Mouse (Mus musculus): ENCODE data around the gene Nrros. TPM values are rescaled to one million over a fixed set of nuclear protein-coding genes. Genes with fewer than 3 reads are reported as not detected.

Nrros gene
- polyA plus RNA-seq, 1 experiment from 2014 or later = 18.1 TPM

DNA sequence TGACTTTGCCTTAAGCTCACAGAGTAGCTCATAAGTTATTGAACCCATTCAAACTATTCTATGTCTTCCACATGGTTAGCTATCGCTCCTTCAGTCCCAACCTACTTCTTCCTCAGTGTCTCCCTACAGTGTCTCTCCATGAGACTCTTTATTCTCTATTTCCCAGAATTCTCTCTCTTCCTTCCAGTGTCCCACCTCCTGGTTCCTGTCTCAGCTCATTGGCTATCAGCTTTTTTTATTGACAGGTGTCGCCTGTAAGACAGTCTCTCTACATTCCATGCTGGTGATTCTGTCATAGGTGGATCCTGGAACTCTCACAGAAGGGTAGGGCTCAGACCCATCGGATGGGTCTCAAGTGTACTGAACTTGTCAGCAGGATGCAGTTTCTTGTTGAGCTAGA, 40.0 kb downstream of the Nrros start:
- WGBS = 92% methylated on average over 3 of the region's 3 CpGs
- H3K4me1 ChIP-seq (ENCODE audit: insufficient read depth, low read length) = no peaks in the 10 kb centered on the region
- no peaks in the 10 kb centered on the region for H3K9me3 ChIP-seq (ENCODE audit: low read length)
- no peak overlapping the region for H3K4me2 ChIP-seq (replicated peaks; ENCODE audit: low read depth, low read length)
- H3K9ac ChIP-seq (replicated peaks; ENCODE audit: low read length) = no peak overlapping the region
- ATAC-seq (ENCODE audit: low FRiP score, low TSS enrichment) = no peak
- H3K27ac ChIP-seq (ENCODE audit: low read length) = 0 out of 2 replicates have a peak overlapping the region, but pooled peaks have one; percentile 67
- H3K27me3 ChIP-seq (ENCODE audit: insufficient read depth, low read length) = no peaks in the 10 kb centered on the region
- no peak overlapping the region for H3K4me3 ChIP-seq (ENCODE audit: low read length)
- no peaks in the 10 kb centered on the region for H3K36me3 ChIP-seq (ENCODE audit: insufficient read depth, low read length)

DNA sequence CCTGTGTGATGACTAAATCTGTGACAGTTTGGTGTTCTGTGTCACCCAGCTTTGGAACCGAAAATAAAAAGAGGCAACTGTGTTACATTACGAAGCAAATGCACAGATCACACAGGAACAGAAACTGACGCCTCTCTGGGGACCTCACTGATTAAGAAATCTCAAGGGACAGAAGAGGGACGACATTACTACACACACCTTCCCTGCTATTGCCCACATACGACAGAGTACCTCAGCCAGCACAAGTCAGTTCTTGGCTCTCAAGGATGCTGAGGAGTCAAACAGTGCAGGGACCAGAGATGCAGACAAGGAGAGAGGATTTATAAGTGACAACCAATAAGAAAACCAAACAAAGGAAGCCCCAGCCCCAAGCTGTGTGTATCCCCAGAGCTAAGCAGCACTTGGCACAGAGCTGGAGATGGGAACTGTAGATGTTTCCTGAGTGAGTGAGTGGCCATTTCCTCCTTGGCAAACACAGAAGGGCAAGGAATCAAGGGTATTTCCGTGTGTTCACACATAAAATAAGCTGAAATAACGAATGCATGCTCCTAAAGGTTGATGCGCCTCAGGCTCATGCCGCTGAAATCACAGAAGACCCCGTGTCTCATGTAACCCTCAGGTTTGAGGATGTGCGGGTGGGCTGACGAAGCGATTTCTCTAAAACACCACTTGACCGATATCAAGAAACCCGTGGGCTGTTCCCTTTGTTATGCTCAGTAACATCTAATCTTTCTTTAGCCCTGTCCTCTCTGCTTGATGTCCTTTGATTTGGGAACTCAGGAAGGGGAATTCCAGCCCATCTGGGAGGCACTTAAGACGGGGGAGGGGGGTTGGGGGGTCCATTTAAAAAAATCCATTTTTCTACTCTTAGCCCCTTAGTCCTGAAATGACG, 40.7 kb downstream of the Nrros start:
- H3K9ac ChIP-seq (replicated peaks; ENCODE audit: low read length) = no peak overlapping the region
- no peaks in the 10 kb centered on the region for H3K9me3 ChIP-seq (ENCODE audit: low read length)
- no peaks in the 10 kb centered on the region for H3K36me3 ChIP-seq (ENCODE audit: insufficient read depth, low read length)
- H3K27ac ChIP-seq (ENCODE audit: low read length) = peak overlapping the region; percentile 67; the same call in 1 of the 2 replicates
- no peaks in the 10 kb centered on the region for H3K4me1 ChIP-seq (ENCODE audit: insufficient read depth, low read length)
- 0 out of 2 replicates have a peak overlapping the region, but pooled peaks have one; percentile 6 for H3K4me2 ChIP-seq (replicated peaks; ENCODE audit: low read depth, low read length)
- H3K27me3 ChIP-seq (ENCODE audit: insufficient read depth, low read length) = no peaks in the 10 kb centered on the region
- peak; percentile 9; the same call in 1 of the 2 replicates for ATAC-seq (ENCODE audit: low FRiP score, low TSS enrichment)
- WGBS = 57% methylated on average over 17 of the region's 17 CpGs
- H3K4me3 ChIP-seq (ENCODE audit: low read length) = no peak overlapping the region

DNA sequence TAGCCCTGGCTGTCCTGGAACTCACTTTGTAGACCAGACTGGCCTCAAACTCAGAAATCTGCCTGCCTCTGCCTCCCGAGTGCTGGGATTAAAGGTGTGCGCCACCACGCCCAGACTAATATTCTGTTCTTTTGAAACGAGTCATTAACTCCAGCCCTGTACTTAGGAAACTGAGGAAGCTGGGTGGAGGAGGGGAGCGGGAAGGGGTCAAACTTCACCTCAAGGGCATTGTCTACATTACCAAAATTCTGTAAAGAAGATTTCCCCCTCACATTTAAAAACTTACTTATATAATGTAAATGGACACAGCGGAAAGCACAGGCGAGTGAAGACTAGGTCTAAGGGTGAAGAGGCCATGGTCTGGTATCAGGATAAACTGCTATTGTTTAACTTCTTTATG, 41.4 kb downstream of the Nrros start:
- 84% methylated on average over 7 of the region's 7 CpGs for WGBS
- ATAC-seq (ENCODE audit: low FRiP score, low TSS enrichment) = no peak
- Histone ChIP-seq H3K27me3 (ENCODE audit: insufficient read depth, low read length) (no peaks in the 10 kb centered on the region), H3K4me3 (ENCODE audit: low read length) (no peak overlapping the region), H3K27ac (ENCODE audit: low read length) (peak overlapping the region; percentile 67; the same call in 1 of the 2 replicates), H3K4me1 (ENCODE audit: insufficient read depth, low read length) (no peaks in the 10 kb centered on the region), H3K4me2 (replicated peaks; ENCODE audit: low read depth, low read length) (no peak overlapping the region), H3K9ac (replicated peaks; ENCODE audit: low read length) (no peak overlapping the region), H3K9me3 (ENCODE audit: low read length) (no peaks in the 10 kb centered on the region), H3K36me3 (ENCODE audit: insufficient read depth, low read length) (no peaks in the 10 kb centered on the region)

DNA sequence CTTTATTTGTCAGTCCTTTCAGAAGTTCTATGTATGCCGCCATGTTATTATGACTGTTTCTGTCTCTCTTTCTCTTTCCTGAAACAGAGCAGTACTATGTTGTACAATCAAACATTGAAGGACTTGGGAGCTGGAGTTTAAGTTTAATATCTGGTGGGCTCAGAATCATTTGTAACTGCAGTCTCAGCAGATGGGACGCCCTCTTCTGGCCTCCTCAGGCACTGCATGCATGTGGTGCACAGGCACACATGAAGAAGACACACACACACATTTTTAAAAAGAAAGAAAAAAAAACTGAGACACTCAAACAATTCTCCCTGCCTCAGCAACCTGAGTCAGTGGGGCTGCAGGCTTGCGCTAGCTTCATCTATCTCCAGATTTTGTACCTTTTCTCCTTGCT, 44.9 kb downstream of the Nrros start:
- WGBS = 81% methylated on average over 3 of the region's 3 CpGs
- H3K27me3 ChIP-seq (ENCODE audit: insufficient read depth, low read length) = no peaks in the 10 kb centered on the region
- no peak overlapping the region for H3K9ac ChIP-seq (replicated peaks; ENCODE audit: low read length)
- H3K27ac ChIP-seq (ENCODE audit: low read length) = no peak overlapping the region
- no peak overlapping the region for H3K4me3 ChIP-seq (ENCODE audit: low read length)
- H3K4me1 ChIP-seq (ENCODE audit: insufficient read depth, low read length) = no peaks in the 10 kb centered on the region
- no peaks in the 10 kb centered on the region for H3K36me3 ChIP-seq (ENCODE audit: insufficient read depth, low read length)
- H3K4me2 ChIP-seq (replicated peaks; ENCODE audit: low read depth, low read length) = no peak overlapping the region
- ATAC-seq (ENCODE audit: low FRiP score, low TSS enrichment) = no peak
- H3K9me3 ChIP-seq (ENCODE audit: low read length) = no peaks in the 10 kb centered on the region

DNA sequence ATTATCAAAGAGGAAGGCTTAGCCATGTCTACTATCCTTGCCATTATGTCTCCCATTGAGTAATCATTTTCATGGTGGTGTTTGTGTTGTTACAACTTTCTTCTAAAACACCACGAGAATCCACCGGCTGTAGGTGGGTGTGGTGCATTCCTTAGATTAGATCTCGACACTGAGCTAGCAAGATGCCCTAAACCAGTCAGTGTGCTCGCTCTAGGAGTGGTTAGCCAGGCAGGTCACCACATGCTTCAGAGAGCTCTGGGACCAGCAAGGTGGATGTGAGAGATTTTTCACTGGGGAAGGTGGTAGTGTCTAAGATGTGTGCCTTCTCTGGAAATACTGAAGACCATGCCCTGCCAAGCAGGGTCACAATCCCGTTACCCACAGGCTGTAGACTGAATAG, 49.2 kb downstream of the Nrros start:
- H3K4me2 ChIP-seq (replicated peaks; ENCODE audit: low read depth, low read length) = no peak overlapping the region
- no peak for ATAC-seq (ENCODE audit: low FRiP score, low TSS enrichment)
- no peak overlapping the region for H3K4me3 ChIP-seq (ENCODE audit: low read length)
- H3K27ac ChIP-seq (ENCODE audit: low read length) = no peak overlapping the region
- H3K9me3 ChIP-seq (ENCODE audit: low read length) = no peaks in the 10 kb centered on the region
- no peaks in the 10 kb centered on the region for H3K4me1 ChIP-seq (ENCODE audit: insufficient read depth, low read length)
- 42% methylated on average over 5 of the region's 5 CpGs for WGBS
- H3K27me3 ChIP-seq (ENCODE audit: insufficient read depth, low read length) = no peaks in the 10 kb centered on the region
- H3K36me3 ChIP-seq (ENCODE audit: insufficient read depth, low read length) = no peaks in the 10 kb centered on the region
- no peak overlapping the region for H3K9ac ChIP-seq (replicated peaks; ENCODE audit: low read length)

DNA sequence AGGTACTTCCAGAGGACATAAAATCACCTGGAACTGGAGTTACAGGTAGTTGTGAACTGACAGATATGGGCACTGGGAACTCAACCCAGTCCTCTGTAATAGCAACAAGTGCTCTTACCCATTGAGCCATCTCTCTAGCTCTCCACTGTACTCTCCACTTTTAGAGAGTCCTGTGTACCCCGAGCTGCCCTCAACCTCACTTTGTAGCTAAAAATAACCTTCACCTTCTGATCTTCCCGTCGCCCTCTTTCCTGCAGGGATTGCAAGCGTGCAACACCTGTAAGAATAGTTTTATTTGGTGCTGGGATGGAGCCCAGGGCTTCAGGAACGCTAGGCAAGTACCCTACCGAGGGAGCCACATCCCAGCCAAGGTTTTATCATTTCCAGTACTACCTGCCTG, 49.6 kb downstream of the Nrros start:
- Histone ChIP-seq H3K27me3 (ENCODE audit: insufficient read depth, low read length) (no peaks in the 10 kb centered on the region), H3K4me3 (ENCODE audit: low read length) (no peak overlapping the region), H3K4me2 (replicated peaks; ENCODE audit: low read depth, low read length) (no peak overlapping the region), H3K9ac (replicated peaks; ENCODE audit: low read length) (no peak overlapping the region), H3K4me1 (ENCODE audit: insufficient read depth, low read length) (no peaks in the 10 kb centered on the region), H3K9me3 (ENCODE audit: low read length) (no peaks in the 10 kb centered on the region), H3K27ac (ENCODE audit: low read length) (no peak overlapping the region), H3K36me3 (ENCODE audit: insufficient read depth, low read length) (no peaks in the 10 kb centered on the region)
- 54% methylated on average over 6 of the region's 6 CpGs for WGBS
- no peak for ATAC-seq (ENCODE audit: low FRiP score, low TSS enrichment)

DNA sequence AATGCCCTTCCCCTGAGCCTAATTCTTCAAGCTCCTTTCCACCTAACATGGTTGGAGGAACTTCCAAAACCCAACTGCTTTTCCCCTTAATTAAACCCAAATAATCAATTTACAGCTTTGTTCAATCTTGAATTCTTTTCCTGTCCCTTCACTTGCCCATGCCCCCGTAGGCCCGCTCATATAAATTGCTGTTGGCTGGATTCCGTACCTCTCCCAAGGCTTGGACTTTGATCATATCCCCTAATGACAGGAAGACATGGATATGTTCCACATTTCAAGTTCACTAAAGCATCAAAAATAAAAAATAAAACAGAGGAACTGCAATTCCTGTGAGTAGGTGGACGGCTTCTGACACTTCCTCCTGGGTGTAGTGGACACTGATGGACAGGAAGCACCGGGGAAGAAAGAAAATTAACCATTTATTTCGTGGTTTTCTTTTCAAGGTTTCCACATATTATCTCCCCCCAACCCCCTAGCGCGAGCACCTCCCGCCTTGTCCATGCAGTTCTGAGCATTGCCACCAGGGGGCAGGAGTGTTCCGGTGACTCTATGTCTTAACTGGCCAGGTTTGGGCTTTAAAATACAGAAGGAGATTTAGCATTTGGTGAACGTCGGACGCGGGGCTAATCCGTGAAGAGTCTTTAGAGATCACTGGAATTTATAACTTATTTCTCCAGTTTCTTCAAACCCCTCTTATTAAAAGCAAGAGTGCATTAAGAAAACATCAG, 50.3 kb downstream of the Nrros start:
- Histone ChIP-seq H3K4me2 (replicated peaks; ENCODE audit: low read depth, low read length) (peak overlapping the region; percentile 28; the same call in 1 of the 2 replicates), H3K36me3 (ENCODE audit: insufficient read depth, low read length) (0 out of 2 replicates have a peak, but pooled peaks cover 4% of the 10 kb centered on the region), H3K9me3 (ENCODE audit: low read length) (no peaks in the 10 kb centered on the region), H3K9ac (replicated peaks; ENCODE audit: low read length) (no peak overlapping the region), H3K4me1 (ENCODE audit: insufficient read depth, low read length) (no peaks in the 10 kb centered on the region), H3K27me3 (ENCODE audit: insufficient read depth, low read length) (no peaks in the 10 kb centered on the region), H3K27ac (ENCODE audit: low read length) (no peak overlapping the region; the same call in 1 of the 2 replicates), H3K4me3 (ENCODE audit: low read length) (no peak overlapping the region)
- peak; percentile 16 for ATAC-seq (ENCODE audit: low FRiP score, low TSS enrichment)
- WGBS = 14% methylated on average over 15 of the region's 15 CpGs

DNA sequence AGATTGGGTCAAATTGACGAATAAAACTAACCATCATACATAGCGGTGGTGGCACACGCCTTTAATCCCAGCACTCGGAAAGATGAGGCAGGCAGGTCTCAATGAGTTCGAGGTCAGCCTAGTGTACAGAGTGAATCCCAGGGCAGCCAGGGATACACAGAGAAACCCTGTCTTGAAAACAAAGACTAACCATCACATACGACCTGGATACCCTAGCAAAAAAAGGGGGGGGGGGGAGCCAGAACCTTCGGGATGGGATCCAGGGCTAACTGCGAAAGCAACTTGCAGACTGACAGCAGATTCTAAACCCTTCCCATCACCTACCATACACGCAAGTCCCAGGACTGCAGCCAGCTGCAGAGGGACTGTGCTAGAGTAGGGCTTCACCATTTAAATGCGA, 51.0 kb downstream of the Nrros start:
- WGBS = 91% methylated on average over 10 of the region's 10 CpGs
- no peak for ATAC-seq (ENCODE audit: low FRiP score, low TSS enrichment)

DNA sequence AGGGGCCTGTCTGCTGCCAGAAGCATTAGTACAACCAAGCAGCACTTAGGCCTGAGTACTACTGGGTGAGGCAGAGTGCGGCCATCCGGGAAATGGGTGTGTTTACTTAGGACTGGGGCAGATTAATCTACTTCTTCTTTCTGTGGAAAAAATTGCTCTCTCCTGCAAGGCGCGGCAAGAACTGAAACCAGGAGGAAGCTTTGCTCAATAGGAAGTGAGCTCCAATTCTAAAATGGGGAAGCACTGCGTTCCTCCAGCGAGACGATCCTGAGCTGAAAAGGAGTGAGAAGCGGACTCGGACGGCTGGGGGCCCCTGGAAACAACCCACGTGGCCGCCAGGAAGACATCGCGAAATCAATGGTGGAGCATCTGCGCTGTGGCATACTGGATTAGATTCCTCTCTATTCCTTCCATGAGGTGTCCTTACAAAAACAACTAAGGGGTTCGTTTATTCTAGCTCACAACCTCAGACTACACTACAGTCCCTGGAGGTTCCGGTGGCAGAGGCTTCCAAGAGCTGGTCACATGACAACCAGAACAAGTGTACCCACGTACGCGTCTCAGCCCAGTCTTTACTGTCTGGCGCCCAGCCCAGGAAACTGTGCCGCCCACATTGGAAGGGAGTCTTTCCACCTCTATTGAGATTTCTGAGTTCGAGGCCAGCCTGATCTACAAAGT, 51.7 kb downstream of the Nrros start:
- H3K9me3 ChIP-seq (ENCODE audit: low read length) = no peaks in the 10 kb centered on the region
- H3K36me3 ChIP-seq (ENCODE audit: insufficient read depth, low read length) = 0 out of 2 replicates have a peak, but pooled peaks cover 4% of the 10 kb centered on the region
- WGBS = 64% methylated on average over 23 of the region's 23 CpGs
- ATAC-seq (ENCODE audit: low FRiP score, low TSS enrichment) = no peak; the same call in 1 of the 2 replicates
- no peak overlapping the region for H3K4me2 ChIP-seq (replicated peaks; ENCODE audit: low read depth, low read length)
- H3K9ac ChIP-seq (replicated peaks; ENCODE audit: low read length) = no peak overlapping the region
- H3K4me3 ChIP-seq (ENCODE audit: low read length) = no peak overlapping the region
- H3K27ac ChIP-seq (ENCODE audit: low read length) = 0 out of 2 replicates have a peak overlapping the region, but pooled peaks have one; percentile 22
- H3K4me1 ChIP-seq (ENCODE audit: insufficient read depth, low read length) = no peaks in the 10 kb centered on the region
- H3K27me3 ChIP-seq (ENCODE audit: insufficient read depth, low read length) = no peaks in the 10 kb centered on the region

More for the DNA sequence above, 51.0 kb downstream of the Nrros start:
- H3K36me3 ChIP-seq (ENCODE audit: insufficient read depth, low read length) = 0 out of 2 replicates have a peak, but pooled peaks cover 4% of the 10 kb centered on the region
- no peak overlapping the region for H3K9ac ChIP-seq (replicated peaks; ENCODE audit: low read length)
- no peak overlapping the region for H3K27ac ChIP-seq (ENCODE audit: low read length)
- H3K4me2 ChIP-seq (replicated peaks; ENCODE audit: low read depth, low read length) = no peak overlapping the region
- no peaks in the 10 kb centered on the region for H3K9me3 ChIP-seq (ENCODE audit: low read length)
- no peaks in the 10 kb centered on the region for H3K27me3 ChIP-seq (ENCODE audit: insufficient read depth, low read length)
- H3K4me1 ChIP-seq (ENCODE audit: insufficient read depth, low read length) = no peaks in the 10 kb centered on the region
- no peak overlapping the region for H3K4me3 ChIP-seq (ENCODE audit: low read length)

Data from kidney, embryonic 16.5 days (tissue).